Mouse (Mus musculus): ENCODE results near the gene Sept5. TPM values are rescaled to one million over a fixed set of nuclear protein-coding genes. Genes with fewer than 3 reads are reported as not detected.

The Sept5 gene
- polyA plus RNA-seq, 1 experiment from 2014 or later: 79.8 TPM

DNA sequence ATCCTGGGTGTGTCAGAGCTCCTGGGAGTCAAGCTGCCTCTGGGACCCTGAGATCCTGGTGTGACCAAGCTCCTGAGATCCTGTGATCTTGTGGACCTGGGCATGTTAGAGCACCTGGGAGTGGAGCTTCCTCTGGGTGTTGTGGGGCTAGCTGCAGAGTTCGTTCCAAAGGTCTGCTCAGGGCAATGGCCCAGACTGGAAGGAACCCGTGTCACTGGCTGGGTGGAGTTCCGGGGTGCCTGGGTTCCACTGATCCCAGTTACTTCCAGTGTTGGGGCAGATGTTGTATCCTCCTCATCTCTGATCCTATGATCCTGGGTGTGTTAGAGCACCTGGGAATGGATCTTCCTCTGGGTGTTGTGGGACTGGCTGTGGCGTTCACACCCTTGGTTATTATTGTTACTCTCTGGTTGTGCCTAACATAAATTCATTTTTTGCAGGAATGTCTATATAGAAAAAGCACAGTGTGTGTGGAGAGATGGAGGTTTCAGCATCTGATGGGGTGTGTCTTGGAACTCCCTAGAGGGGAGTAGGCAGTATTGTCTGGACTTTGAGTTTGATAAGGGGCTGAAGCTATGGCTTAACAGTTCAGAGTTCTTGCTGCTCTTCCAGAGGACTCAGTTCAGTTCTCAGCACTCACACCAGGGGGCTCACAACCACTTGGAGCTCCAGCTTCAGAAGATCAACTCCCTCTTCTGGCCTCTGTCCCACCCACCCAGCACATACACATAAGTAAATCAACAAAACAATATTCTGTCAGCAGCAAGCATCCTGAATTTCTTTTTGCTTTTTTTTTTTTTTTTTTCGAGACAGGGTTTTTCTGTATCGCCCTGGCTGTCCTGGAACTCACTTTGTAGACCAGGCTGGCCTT, 23.8 kb upstream of the Sept5 start:
- ATAC-seq (ENCODE audit: insufficient read depth, low FRiP score, low TSS enrichment) (no peak), DNase-seq (ENCODE audit: low spot score) (no peak)
- Histone ChIP-seq H3K27me3 (ENCODE audit: control insufficient read depth, insufficient read depth, low read length) (no peaks in the 10 kb centered on the region), H3K4me1 (ENCODE audit: control insufficient read depth, insufficient read depth, low read length) (no peaks in the 10 kb centered on the region), H3K9ac (ENCODE audit: low read length) (no peak overlapping the region), H3K36me3 (ENCODE audit: control insufficient read depth, insufficient read depth, low read length) (no peaks in the 10 kb centered on the region), H3K4me3 (ENCODE audit: low read depth, low read length) (no peak overlapping the region), H3K9me3 (ENCODE audit: control insufficient read depth, low read length) (no peaks in the 10 kb centered on the region), H3K4me2 (ENCODE audit: low read depth) (no peak overlapping the region), H3K27ac (ENCODE audit: low read depth, low read length) (no peak overlapping the region)
- 86% methylated on average over 6 of the region's 6 CpGs for WGBS

GRCm38 (mm10) chr16:18649126-18649525, 19.4 kb upstream of the Sept5 start:
- no peaks in the 10 kb centered on the region for H3K36me3 ChIP-seq (ENCODE audit: control insufficient read depth, insufficient read depth, low read length)
- H3K4me2 ChIP-seq (ENCODE audit: low read depth): no peak overlapping the region
- no peak overlapping the region for H3K27ac ChIP-seq (ENCODE audit: low read depth, low read length)
- no peaks in the 10 kb centered on the region for H3K27me3 ChIP-seq (ENCODE audit: control insufficient read depth, insufficient read depth, low read length)
- no peak overlapping the region for H3K4me3 ChIP-seq (ENCODE audit: low read depth, low read length)
- no peak for DNase-seq (ENCODE audit: low spot score)
- no peaks in the 10 kb centered on the region for H3K4me1 ChIP-seq (ENCODE audit: control insufficient read depth, insufficient read depth, low read length)
- no peak for ATAC-seq (ENCODE audit: insufficient read depth, low FRiP score, low TSS enrichment)
- H3K9ac ChIP-seq (ENCODE audit: low read length): no peak overlapping the region
- 70% methylated on average over 3 of the region's 3 CpGs for WGBS
- H3K9me3 ChIP-seq (ENCODE audit: control insufficient read depth, low read length): no peaks in the 10 kb centered on the region

DNA sequence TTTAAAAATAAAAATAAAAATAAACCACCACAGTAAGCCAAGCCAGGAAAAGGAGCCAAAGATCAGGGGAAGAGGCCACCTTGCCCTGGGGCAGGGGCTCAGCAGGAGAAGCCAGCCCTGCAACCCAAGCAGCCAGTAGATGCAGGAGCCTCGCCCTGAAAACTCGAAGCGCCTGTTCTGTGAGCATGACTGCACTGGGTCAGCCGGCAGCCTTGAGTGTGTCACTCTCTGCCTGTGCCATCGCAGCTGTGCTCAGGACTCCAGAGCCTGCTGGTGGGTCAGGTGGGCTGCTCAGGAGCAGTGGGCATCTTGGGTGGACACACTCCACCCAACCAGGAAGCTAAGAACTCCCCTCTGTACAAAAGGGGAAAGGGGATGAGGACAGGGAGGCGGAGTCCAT, 15.6 kb upstream of the Sept5 start:
- no peaks in the 10 kb centered on the region for H3K36me3 ChIP-seq (ENCODE audit: control insufficient read depth, insufficient read depth, low read length)
- H3K27me3 ChIP-seq (ENCODE audit: control insufficient read depth, insufficient read depth, low read length): no peaks in the 10 kb centered on the region
- H3K27ac ChIP-seq (ENCODE audit: low read depth, low read length): no peak overlapping the region
- DNase-seq (ENCODE audit: low spot score) (no peak), ATAC-seq (ENCODE audit: insufficient read depth, low FRiP score, low TSS enrichment) (no peak)
- H3K9ac ChIP-seq (ENCODE audit: low read length): no peak overlapping the region
- no peak overlapping the region for H3K4me2 ChIP-seq (ENCODE audit: low read depth)
- no peaks in the 10 kb centered on the region for H3K4me1 ChIP-seq (ENCODE audit: control insufficient read depth, insufficient read depth, low read length)
- 70% methylated on average over 6 of the region's 6 CpGs for WGBS
- H3K4me3 ChIP-seq (ENCODE audit: low read depth, low read length): no peak overlapping the region
- H3K9me3 ChIP-seq (ENCODE audit: control insufficient read depth, low read length): no peaks in the 10 kb centered on the region

DNA sequence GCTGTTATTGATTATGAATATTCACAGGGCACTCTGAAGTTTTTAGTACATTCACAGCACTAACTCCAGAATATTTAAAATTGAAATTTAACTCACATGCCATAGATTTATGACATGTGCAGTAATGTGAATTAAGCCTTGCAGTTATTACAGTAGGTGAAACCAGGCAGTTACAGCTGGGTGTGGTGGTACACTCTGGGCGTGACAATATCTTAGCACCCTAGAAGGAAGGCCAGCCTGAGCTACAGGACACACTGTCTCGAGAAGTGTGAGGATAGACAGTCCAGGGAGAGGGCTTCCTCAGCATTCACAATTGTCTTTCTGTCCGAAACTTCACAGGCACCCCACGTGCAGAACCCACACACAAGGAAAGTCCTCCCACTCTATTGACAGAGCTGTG, 14.7 kb upstream of the Sept5 start:
- H3K9ac ChIP-seq (ENCODE audit: low read length): no peak overlapping the region
- no peak for ATAC-seq (ENCODE audit: insufficient read depth, low FRiP score, low TSS enrichment)
- H3K4me3 ChIP-seq (ENCODE audit: low read depth, low read length): no peak overlapping the region
- no peaks in the 10 kb centered on the region for H3K36me3 ChIP-seq (ENCODE audit: control insufficient read depth, insufficient read depth, low read length)
- H3K27me3 ChIP-seq (ENCODE audit: control insufficient read depth, insufficient read depth, low read length): no peaks in the 10 kb centered on the region
- no peak overlapping the region for H3K27ac ChIP-seq (ENCODE audit: low read depth, low read length)
- H3K4me2 ChIP-seq (ENCODE audit: low read depth): no peak overlapping the region
- no peak for DNase-seq (ENCODE audit: low spot score)
- no peaks in the 10 kb centered on the region for H3K4me1 ChIP-seq (ENCODE audit: control insufficient read depth, insufficient read depth, low read length)
- WGBS: 77% methylated on average over 4 of the region's 4 CpGs
- no peaks in the 10 kb centered on the region for H3K9me3 ChIP-seq (ENCODE audit: control insufficient read depth, low read length)

- Histone ChIP-seq H3K4me3 (ENCODE audit: low read depth, low read length) (no peak overlapping the region), H3K9me3 (ENCODE audit: control insufficient read depth, low read length) (no peaks in the 10 kb centered on the region), H3K27ac (ENCODE audit: low read depth, low read length) (no peak overlapping the region), H3K27me3 (ENCODE audit: control insufficient read depth, insufficient read depth, low read length) (no peaks in the 10 kb centered on the region), H3K9ac (ENCODE audit: low read length) (no peak overlapping the region), H3K4me1 (ENCODE audit: control insufficient read depth, insufficient read depth, low read length) (no peaks in the 10 kb centered on the region), H3K36me3 (ENCODE audit: control insufficient read depth, insufficient read depth, low read length) (no peaks in the 10 kb centered on the region), H3K4me2 (ENCODE audit: low read depth) (no peak overlapping the region)
- ATAC-seq (ENCODE audit: insufficient read depth, low FRiP score, low TSS enrichment) (no peak), DNase-seq (ENCODE audit: low spot score) (no peak)
- WGBS: 81% methylated on average over 11 of the region's 11 CpGs
These were observed 13.7 kb upstream of the Sept5 start for GRCm38 (mm10) chr16:18643406-18643998.

DNA sequence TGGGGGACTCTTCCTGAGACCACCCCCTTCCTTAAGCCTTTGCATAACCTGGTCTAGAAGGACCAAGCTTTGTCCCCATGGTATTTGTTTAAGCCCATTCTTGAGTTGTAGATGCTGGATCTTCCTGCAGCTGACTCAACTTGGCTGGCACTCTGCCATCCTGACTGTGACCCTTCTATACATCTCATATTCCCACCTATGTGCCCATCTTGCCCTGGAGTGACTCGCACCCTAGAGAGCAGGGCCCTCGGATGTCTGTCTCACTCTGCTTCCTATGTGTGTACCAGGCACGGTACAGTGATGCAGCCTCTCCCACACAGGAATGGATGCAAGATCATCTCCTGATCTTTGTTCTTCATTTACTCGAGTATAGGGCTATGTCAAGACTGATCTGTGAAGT, 13.1 kb upstream of the Sept5 start:
- H3K9me3 ChIP-seq (ENCODE audit: control insufficient read depth, low read length): no peaks in the 10 kb centered on the region
- DNase-seq (ENCODE audit: low spot score) (no peak), ATAC-seq (ENCODE audit: insufficient read depth, low FRiP score, low TSS enrichment) (no peak)
- WGBS: 89% methylated on average over 4 of the region's 4 CpGs
- H3K4me3 ChIP-seq (ENCODE audit: low read depth, low read length): no peak overlapping the region
- H3K9ac ChIP-seq (ENCODE audit: low read length): no peak overlapping the region
- H3K4me2 ChIP-seq (ENCODE audit: low read depth): no peak overlapping the region
- no peaks in the 10 kb centered on the region for H3K36me3 ChIP-seq (ENCODE audit: control insufficient read depth, insufficient read depth, low read length)
- no peak overlapping the region for H3K27ac ChIP-seq (ENCODE audit: low read depth, low read length)
- H3K4me1 ChIP-seq (ENCODE audit: control insufficient read depth, insufficient read depth, low read length): no peaks in the 10 kb centered on the region
- no peaks in the 10 kb centered on the region for H3K27me3 ChIP-seq (ENCODE audit: control insufficient read depth, insufficient read depth, low read length)

DNA sequence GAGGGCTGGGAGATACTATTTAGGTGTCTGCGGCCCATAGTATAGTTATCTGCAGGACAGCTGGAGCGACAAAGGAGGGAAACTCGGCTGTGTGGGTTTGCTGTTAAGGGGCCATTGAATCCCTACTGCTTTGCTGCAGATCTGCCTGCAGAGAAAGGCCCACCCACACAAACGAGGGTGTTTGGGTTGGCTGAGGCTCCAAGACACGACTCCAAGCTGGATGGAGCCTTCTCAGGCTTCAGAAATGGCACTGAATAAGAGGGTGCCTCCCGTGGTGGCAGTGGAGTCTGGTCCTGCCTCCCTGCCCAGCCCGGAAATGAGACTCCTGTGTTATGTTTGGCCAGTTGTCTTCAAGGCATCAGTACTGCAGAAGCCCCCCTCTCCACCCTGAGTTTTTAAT, 12.5 kb upstream of the Sept5 start:
- DNase-seq (ENCODE audit: low spot score) (no peak), ATAC-seq (ENCODE audit: insufficient read depth, low FRiP score, low TSS enrichment) (no peak)
- no peaks in the 10 kb centered on the region for H3K4me1 ChIP-seq (ENCODE audit: control insufficient read depth, insufficient read depth, low read length)
- H3K4me2 ChIP-seq (ENCODE audit: low read depth): no peak overlapping the region
- no peaks in the 10 kb centered on the region for H3K27me3 ChIP-seq (ENCODE audit: control insufficient read depth, insufficient read depth, low read length)
- no peak overlapping the region for H3K9ac ChIP-seq (ENCODE audit: low read length)
- no peak overlapping the region for H3K27ac ChIP-seq (ENCODE audit: low read depth, low read length)
- no peaks in the 10 kb centered on the region for H3K36me3 ChIP-seq (ENCODE audit: control insufficient read depth, insufficient read depth, low read length)
- no peak overlapping the region for H3K4me3 ChIP-seq (ENCODE audit: low read depth, low read length)
- no peaks in the 10 kb centered on the region for H3K9me3 ChIP-seq (ENCODE audit: control insufficient read depth, low read length)
- WGBS: 55% methylated on average over 7 of the region's 7 CpGs

DNA sequence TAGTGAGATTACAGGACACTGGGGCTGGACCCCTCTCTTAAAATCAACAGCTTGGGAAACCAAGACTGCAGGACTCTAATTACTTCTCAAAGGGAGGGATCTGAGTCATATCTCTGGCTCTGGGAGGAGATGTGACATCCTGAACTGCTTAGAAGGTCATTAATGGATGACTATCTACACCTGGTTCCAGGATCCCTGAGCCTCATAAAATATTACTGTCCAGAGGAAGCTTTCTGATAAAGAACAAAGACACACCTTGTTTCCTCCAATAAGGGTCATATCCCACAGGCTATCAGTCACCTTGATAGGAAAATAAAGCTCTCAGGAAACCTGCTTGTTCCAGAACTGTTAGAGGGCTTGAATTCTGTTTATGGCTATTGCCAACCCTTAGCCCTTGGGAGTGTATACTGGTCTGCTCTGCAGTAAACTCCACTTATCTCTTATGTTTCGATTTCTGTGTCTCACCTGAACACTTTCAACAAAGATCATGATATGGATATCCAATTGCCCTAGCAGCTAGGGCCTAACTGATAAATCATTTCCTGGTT, 9.7 kb upstream of the Sept5 start:
- no peaks in the 10 kb centered on the region for H3K4me1 ChIP-seq (ENCODE audit: control insufficient read depth, insufficient read depth, low read length)
- 89% methylated on average over 1 of the region's 1 CpGs for WGBS
- DNase-seq (ENCODE audit: low spot score): no peak
- no peaks in the 10 kb centered on the region for H3K36me3 ChIP-seq (ENCODE audit: control insufficient read depth, insufficient read depth, low read length)
- no peak overlapping the region for H3K27ac ChIP-seq (ENCODE audit: low read depth, low read length)
- no peak overlapping the region for H3K4me3 ChIP-seq (ENCODE audit: low read depth, low read length)
- H3K9ac ChIP-seq (ENCODE audit: low read length): no peak overlapping the region
- H3K9me3 ChIP-seq (ENCODE audit: control insufficient read depth, low read length): no peaks in the 10 kb centered on the region
- H3K27me3 ChIP-seq (ENCODE audit: control insufficient read depth, insufficient read depth, low read length): no peaks in the 10 kb centered on the region
- no peak for ATAC-seq (ENCODE audit: insufficient read depth, low FRiP score, low TSS enrichment)
- no peak overlapping the region for H3K4me2 ChIP-seq (ENCODE audit: low read depth)

- DNase-seq (ENCODE audit: low spot score) (no peak), ATAC-seq (ENCODE audit: insufficient read depth, low FRiP score, low TSS enrichment) (no peak)
- H3K36me3 ChIP-seq (ENCODE audit: control insufficient read depth, insufficient read depth, low read length): no peaks in the 10 kb centered on the region
- no peaks in the 10 kb centered on the region for H3K4me1 ChIP-seq (ENCODE audit: control insufficient read depth, insufficient read depth, low read length)
- 53% methylated on average over 2 of the region's 2 CpGs for WGBS
- H3K9me3 ChIP-seq (ENCODE audit: control insufficient read depth, low read length): no peaks in the 10 kb centered on the region
- H3K9ac ChIP-seq (ENCODE audit: low read length): no peak overlapping the region
- H3K4me3 ChIP-seq (ENCODE audit: low read depth, low read length): no peak overlapping the region
- H3K27ac ChIP-seq (ENCODE audit: low read depth, low read length): no peak overlapping the region
- H3K27me3 ChIP-seq (ENCODE audit: control insufficient read depth, insufficient read depth, low read length): no peaks in the 10 kb centered on the region
- no peak overlapping the region for H3K4me2 ChIP-seq (ENCODE audit: low read depth)
These were observed 8.6 kb upstream of the Sept5 start for GRCm38 (mm10) chr16:18638396-18638795.

Measured in neural tube, embryonic 11.5 days (tissue).